Mouse (Mus musculus): ENCODE results near the gene Lgals3. TPM values are rescaled to one million over a fixed set of nuclear protein-coding genes. Genes with fewer than 3 reads are reported as not detected.

The Lgals3 gene
- polyA plus RNA-seq, 1 experiment, result 1.1 TPM

- TF ChIP-seq POLR2A (IDR thresholded peaks at IDR 0.05; ENCODE audit: extremely low read depth, insufficient read depth, low read length), result no peak
- TF ChIP-seq CTCF (IDR thresholded peaks at IDR 0.05; ENCODE audit: extremely low read depth, insufficient read depth, low read length), result no peak
- H3K27ac ChIP-seq (ENCODE audit: insufficient read depth, low read length), result no peak overlapping the region
- no peaks in the 10 kb centered on the region for H3K4me1 ChIP-seq (ENCODE audit: control insufficient read depth, insufficient read depth, low read length)
Measured at GRCm38 (mm10) chr14:47341811-47342291, 25.7 kb upstream of the Lgals3 start.

GRCm38 (mm10) chr14:47346715-47347114 is 20.8 kb upstream of the Lgals3 start:
- TF ChIP-seq POLR2A (IDR thresholded peaks at IDR 0.05; ENCODE audit: extremely low read depth, insufficient read depth, low read length) (no peak), CTCF (IDR thresholded peaks at IDR 0.05; ENCODE audit: extremely low read depth, insufficient read depth, low read length) (no peak)
- Histone ChIP-seq H3K27ac (ENCODE audit: insufficient read depth, low read length) (no peak overlapping the region), H3K4me1 (ENCODE audit: control insufficient read depth, insufficient read depth, low read length) (no peaks in the 10 kb centered on the region), H3K4me3 (ENCODE audit: insufficient read depth, low read length) (no peak overlapping the region)

More at GRCm38 (mm10) chr14:47341811-47342291, 25.7 kb upstream of the Lgals3 start:
- H3K4me3 ChIP-seq (ENCODE audit: insufficient read depth, low read length), result no peak overlapping the region

GRCm38 (mm10) chr14:47350974-47351373 is 16.6 kb upstream of the Lgals3 start:
- no peaks in the 10 kb centered on the region for H3K4me1 ChIP-seq (ENCODE audit: control insufficient read depth, insufficient read depth, low read length)
- H3K27ac ChIP-seq (ENCODE audit: insufficient read depth, low read length), result no peak overlapping the region
- TF ChIP-seq CTCF (IDR thresholded peaks at IDR 0.05; ENCODE audit: extremely low read depth, insufficient read depth, low read length), result no peak
- no peak overlapping the region for H3K4me3 ChIP-seq (ENCODE audit: insufficient read depth, low read length)

- H3K4me3 ChIP-seq (ENCODE audit: insufficient read depth, low read length), result no peak overlapping the region
Measured at GRCm38 (mm10) chr14:47352272-47352671, 15.3 kb upstream of the Lgals3 start.

GRCm38 (mm10) chr14:47353240-47353639 is 14.3 kb upstream of the Lgals3 start:
- no peak overlapping the region for H3K4me3 ChIP-seq (ENCODE audit: insufficient read depth, low read length)
- no peaks in the 10 kb centered on the region for H3K4me1 ChIP-seq (ENCODE audit: control insufficient read depth, insufficient read depth, low read length)
- H3K27ac ChIP-seq (ENCODE audit: insufficient read depth, low read length), result no peak overlapping the region
- TF ChIP-seq CTCF (IDR thresholded peaks at IDR 0.05; ENCODE audit: extremely low read depth, insufficient read depth, low read length) (no peak), POLR2A (IDR thresholded peaks at IDR 0.05; ENCODE audit: extremely low read depth, insufficient read depth, low read length) (no peak)

More at GRCm38 (mm10) chr14:47352272-47352671, 15.3 kb upstream of the Lgals3 start:
- TF ChIP-seq CTCF (IDR thresholded peaks at IDR 0.05; ENCODE audit: extremely low read depth, insufficient read depth, low read length) (no peak), POLR2A (IDR thresholded peaks at IDR 0.05; ENCODE audit: extremely low read depth, insufficient read depth, low read length) (no peak)
- Histone ChIP-seq H3K4me1 (ENCODE audit: control insufficient read depth, insufficient read depth, low read length) (no peaks in the 10 kb centered on the region), H3K27ac (ENCODE audit: insufficient read depth, low read length) (no peak overlapping the region)

GRCm38 (mm10) chr14:47354111-47354577 is 13.4 kb upstream of the Lgals3 start:
- Histone ChIP-seq H3K4me3 (ENCODE audit: insufficient read depth, low read length) (no peak overlapping the region), H3K4me1 (ENCODE audit: control insufficient read depth, insufficient read depth, low read length) (no peaks in the 10 kb centered on the region), H3K27ac (ENCODE audit: insufficient read depth, low read length) (no peak overlapping the region)
- TF ChIP-seq CTCF (IDR thresholded peaks at IDR 0.05; ENCODE audit: extremely low read depth, insufficient read depth, low read length) (no peak), POLR2A (IDR thresholded peaks at IDR 0.05; ENCODE audit: extremely low read depth, insufficient read depth, low read length) (no peak)

- Histone ChIP-seq H3K4me1 (ENCODE audit: control insufficient read depth, insufficient read depth, low read length) (no peaks in the 10 kb centered on the region), H3K4me3 (ENCODE audit: insufficient read depth, low read length) (no peak overlapping the region), H3K27ac (ENCODE audit: insufficient read depth, low read length) (no peak overlapping the region)
- TF ChIP-seq POLR2A (IDR thresholded peaks at IDR 0.05; ENCODE audit: extremely low read depth, insufficient read depth, low read length) (no peak), CTCF (IDR thresholded peaks at IDR 0.05; ENCODE audit: extremely low read depth, insufficient read depth, low read length) (no peak)
Measured at GRCm38 (mm10) chr14:47354948-47355347, 12.6 kb upstream of the Lgals3 start.

- TF ChIP-seq CTCF (IDR thresholded peaks at IDR 0.05; ENCODE audit: extremely low read depth, insufficient read depth, low read length) (no peak), POLR2A (IDR thresholded peaks at IDR 0.05; ENCODE audit: extremely low read depth, insufficient read depth, low read length) (no peak)
Measured at GRCm38 (mm10) chr14:47356622-47357021, 10.9 kb upstream of the Lgals3 start.

GRCm38 (mm10) chr14:47359610-47360009 is 7.9 kb upstream of the Lgals3 start:
- no peaks in the 10 kb centered on the region for H3K4me1 ChIP-seq (ENCODE audit: control insufficient read depth, insufficient read depth, low read length)
- H3K4me3 ChIP-seq (ENCODE audit: insufficient read depth, low read length), result no peak overlapping the region
- no peak overlapping the region for H3K27ac ChIP-seq (ENCODE audit: insufficient read depth, low read length)
- TF ChIP-seq POLR2A (IDR thresholded peaks at IDR 0.05; ENCODE audit: extremely low read depth, insufficient read depth, low read length), result no peak
- TF ChIP-seq CTCF (IDR thresholded peaks at IDR 0.05; ENCODE audit: extremely low read depth, insufficient read depth, low read length), result no peak

More at GRCm38 (mm10) chr14:47356622-47357021, 10.9 kb upstream of the Lgals3 start:
- H3K4me1 ChIP-seq (ENCODE audit: control insufficient read depth, insufficient read depth, low read length), result no peaks in the 10 kb centered on the region
- H3K27ac ChIP-seq (ENCODE audit: insufficient read depth, low read length), result no peak overlapping the region
- no peak overlapping the region for H3K4me3 ChIP-seq (ENCODE audit: insufficient read depth, low read length)

- Histone ChIP-seq H3K4me3 (ENCODE audit: insufficient read depth, low read length) (no peak overlapping the region), H3K4me1 (ENCODE audit: control insufficient read depth, insufficient read depth, low read length) (no peaks in the 10 kb centered on the region; the same call in 1 of the 2 replicates), H3K27ac (ENCODE audit: insufficient read depth, low read length) (no peak overlapping the region)
- TF ChIP-seq POLR2A (IDR thresholded peaks at IDR 0.05; ENCODE audit: extremely low read depth, insufficient read depth, low read length), result no peak
- TF ChIP-seq CTCF (IDR thresholded peaks at IDR 0.05; ENCODE audit: extremely low read depth, insufficient read depth, low read length), result no peak
Measured at GRCm38 (mm10) chr14:47361418-47361817, 6.1 kb upstream of the Lgals3 start.

Measured in cortical plate, adult 2 months (tissue).